Mouse (Mus musculus) ovary, adult 10 weeks (tissue): Measurements from ENCODE around the gene Gorasp1. TPM values are rescaled to one million over a fixed set of nuclear protein-coding genes. Genes with fewer than 3 reads are reported as not detected.

Experiments used
- polyA plus RNA-seq: library from polyadenylated mRNA; stranded (reverse); fragments of 350-450 nt; fragmentation: Illumina TruSeq; extraction: RNeasy Lipid Tissue Mini Kit (QIAGEN cat#74804); gene quantifications from one replicate; pipeline ENCODE4 v1.2.3, GENCODE M21; 2014

Gorasp1 gene
- 3.8 TPM for polyA plus RNA-seq

GRCm38 (mm10) chr9:119937005-119937773 lies at the start of gene Gorasp1, which contains the start of gene Ttc21a:
Gorasp1 (minus strand) TSS chr9:119937565.
Ttc21a (plus strand) TSS chr9:119937606.

GRCm38 (mm10) chr9:119984536-119985011 lies 47.2 kb upstream of the Gorasp1 start, which contains the start of gene Csrnp1:
Csrnp1 (minus strand) TSS chr9:119984658.

GRCm38 (mm10) chr9:119894339-119895009 lies 42.9 kb downstream of the Gorasp1 start, which contains the start of gene Wdr48:
Wdr48 (plus strand) TSS chr9:119894878.

Other genes with a start within 250 kb of the Gorasp1 start
- 0.26 TPM for gene Scn10a, start 218.2 kb downstream of the Gorasp1 start, polyA plus RNA-seq
- not detected for gene Scn11a, start 112.1 kb downstream of the Gorasp1 start, polyA plus RNA-seq
- 79.1 TPM for gene Wdr48, start 42.7 kb downstream of the Gorasp1 start, polyA plus RNA-seq
- 0.37 TPM for gene Ttc21a, start within 50 bp of the Gorasp1 start, polyA plus RNA-seq
- not detected for gene Csrnp1, start 47.1 kb upstream of the Gorasp1 start, polyA plus RNA-seq
- not detected for gene Xirp1, start 86.0 kb upstream of the Gorasp1 start, polyA plus RNA-seq
- gene Cx3cr1, start 132.3 kb upstream of the Gorasp1 start, polyA plus RNA-seq, result 10.5 TPM
- gene Ccr8, start 154.5 kb upstream of the Gorasp1 start, polyA plus RNA-seq, result not detected
- 1.7 TPM for gene Slc25a38, start 172.8 kb upstream of the Gorasp1 start, polyA plus RNA-seq
- 168 TPM for gene Rpsa, start 190.1 kb upstream of the Gorasp1 start, polyA plus RNA-seq
- 0.57 TPM for gene Mobp, start 212.1 kb upstream of the Gorasp1 start, polyA plus RNA-seq